Mouse (Mus musculus): Measurements from ENCODE around the gene Il6st. TPM values are rescaled to one million over a fixed set of nuclear protein-coding genes. Genes with fewer than 3 reads are reported as not detected.

The Il6st gene
- total RNA-seq, 2 experiments from 2014 or later: 80.3 to 91.4 TPM

DNA sequence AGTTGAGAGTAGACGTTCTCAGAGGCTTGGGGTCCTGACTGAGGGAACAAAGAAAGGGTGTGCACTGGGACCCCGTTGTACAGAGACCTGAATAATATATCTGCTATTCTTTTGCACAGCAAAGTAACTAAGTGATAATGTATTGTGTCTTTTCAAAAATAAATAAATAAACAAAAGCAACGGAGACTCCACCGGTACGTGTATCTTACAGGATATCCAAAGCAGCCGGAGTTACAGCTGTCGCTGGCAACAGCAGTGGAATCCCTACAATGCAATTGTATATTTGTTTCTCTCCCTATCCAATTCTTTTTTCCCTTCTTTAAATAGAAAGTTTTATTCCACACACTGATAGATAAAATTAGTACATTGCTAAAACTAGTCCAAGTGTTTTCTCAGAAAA lies 15.2 kb downstream of the Il6st start:
- DNase-seq (ENCODE audit: low spot score in 2 of 2): no peak

DNA sequence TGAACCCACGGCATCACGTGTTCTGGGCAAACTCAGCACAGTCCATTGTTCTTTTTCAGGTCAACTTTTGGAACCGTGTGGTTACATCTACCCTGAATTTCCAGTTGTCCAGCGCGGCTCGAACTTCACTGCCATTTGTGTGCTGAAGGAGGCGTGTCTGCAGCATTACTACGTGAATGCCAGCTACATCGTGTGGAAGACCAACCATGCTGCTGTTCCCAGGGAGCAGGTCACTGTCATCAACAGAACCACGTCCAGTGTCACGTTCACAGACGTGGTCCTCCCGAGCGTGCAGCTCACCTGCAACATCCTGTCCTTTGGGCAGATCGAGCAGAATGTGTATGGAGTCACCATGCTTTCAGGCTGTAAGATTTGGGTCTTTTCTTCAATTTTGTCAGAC lies 16.1 kb downstream of the Il6st start:
- DNase-seq (ENCODE audit: low spot score in 2 of 2): no peak

DNA sequence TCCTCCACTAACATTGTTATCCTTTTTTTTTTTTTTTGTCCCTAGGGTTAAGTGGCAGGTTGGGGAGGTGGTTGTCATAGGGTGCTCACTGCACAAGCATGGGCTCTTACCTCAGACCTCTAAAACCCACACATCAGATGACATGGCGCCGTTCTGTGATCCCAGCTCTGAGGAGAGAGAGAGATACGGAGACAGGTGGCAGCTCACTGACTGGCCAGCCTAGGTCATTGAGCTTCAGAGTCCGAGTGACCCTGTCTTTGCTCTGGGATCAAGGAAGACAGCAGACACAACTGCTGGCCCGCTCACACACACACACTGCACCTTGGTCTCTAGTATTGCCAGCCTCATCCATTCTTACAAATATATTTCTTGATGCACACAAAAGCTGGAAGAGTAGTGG lies 18.7 kb downstream of the Il6st start:
- no peak for DNase-seq (ENCODE audit: low spot score in 2 of 2)

DNA sequence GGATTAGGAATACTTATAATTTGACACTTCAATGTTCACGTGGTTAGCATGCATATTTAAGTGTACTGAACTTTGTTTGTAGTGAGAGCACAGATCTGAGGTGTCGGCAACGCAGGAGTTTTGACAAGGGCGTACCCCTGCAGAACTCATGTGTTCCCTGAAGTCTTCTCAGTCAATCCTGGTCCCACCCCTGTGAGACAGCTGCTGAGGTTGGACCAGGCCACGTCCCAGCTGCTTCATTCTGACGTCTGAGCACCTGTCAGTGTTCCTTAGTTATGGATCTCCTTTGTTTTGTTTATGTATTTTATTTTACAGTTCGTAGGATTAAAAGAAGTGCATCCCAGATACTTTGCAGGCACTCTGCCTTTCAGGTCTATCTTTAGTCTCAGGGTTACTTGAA lies 19.1 kb downstream of the Il6st start:
- no peak for DNase-seq (ENCODE audit: low spot score in 2 of 2)

DNA sequence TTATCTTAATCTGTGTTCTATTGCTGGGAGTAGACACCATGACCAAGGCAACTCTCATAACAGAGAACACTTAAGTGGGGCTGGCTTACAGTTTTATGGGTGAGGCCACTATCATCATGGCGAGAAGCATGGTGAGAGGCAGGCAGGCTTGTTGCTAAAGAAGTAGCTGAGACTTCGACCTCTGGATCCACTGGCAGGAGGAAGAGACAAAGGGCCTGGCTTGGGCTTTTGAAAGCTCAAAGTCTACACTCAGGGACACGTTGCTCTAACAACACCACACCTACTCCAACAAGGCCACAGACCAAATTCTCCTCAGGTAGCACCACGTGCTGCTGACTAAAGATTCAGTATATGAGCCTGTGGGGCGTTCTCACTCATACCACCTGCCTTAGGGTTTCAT lies 22.4 kb downstream of the Il6st start:
- no peak for DNase-seq (ENCODE audit: low spot score in 2 of 2)

DNA sequence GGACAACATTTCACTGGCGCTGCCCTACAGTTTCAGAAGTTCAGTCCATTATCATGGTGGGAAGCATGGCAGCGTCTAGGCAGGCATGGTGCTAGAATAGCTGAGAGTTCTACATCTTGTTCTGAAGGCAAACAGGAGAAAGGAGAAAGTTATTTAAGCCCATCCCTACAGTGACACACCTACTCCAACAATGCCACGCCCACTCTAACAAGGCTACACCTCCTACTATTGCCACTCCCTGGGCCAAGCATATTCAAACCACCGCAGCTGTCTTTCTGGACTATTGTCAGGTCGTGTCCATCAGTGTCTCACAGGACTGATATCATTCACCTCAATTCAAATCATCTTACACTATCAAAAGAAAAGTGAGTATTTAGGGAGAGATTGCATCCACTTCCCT lies 22.8 kb downstream of the Il6st start:
- DNase-seq (ENCODE audit: low spot score in 2 of 2): no peak

DNA sequence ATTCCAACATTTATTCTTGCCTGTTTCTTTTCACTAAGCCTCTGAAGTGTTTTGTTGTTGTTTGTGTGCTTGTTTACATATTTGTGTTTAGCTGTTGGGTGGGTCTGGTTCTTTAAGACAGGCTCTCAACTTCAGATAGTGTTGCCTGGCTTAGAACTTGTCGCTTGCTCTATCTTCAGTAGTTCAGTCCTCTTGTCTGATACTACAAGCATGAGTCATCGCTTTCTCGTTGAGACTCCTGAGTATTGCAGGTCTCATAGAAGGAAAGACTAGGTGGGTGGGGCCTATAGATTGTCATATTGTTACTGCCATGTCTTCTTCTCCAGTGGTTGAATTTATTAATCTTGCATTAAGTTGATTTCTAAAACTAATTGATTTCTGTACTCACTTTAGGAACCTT lies 26.2 kb downstream of the Il6st start:
- DNase-seq (ENCODE audit: low spot score in 2 of 2): no peak

DNA sequence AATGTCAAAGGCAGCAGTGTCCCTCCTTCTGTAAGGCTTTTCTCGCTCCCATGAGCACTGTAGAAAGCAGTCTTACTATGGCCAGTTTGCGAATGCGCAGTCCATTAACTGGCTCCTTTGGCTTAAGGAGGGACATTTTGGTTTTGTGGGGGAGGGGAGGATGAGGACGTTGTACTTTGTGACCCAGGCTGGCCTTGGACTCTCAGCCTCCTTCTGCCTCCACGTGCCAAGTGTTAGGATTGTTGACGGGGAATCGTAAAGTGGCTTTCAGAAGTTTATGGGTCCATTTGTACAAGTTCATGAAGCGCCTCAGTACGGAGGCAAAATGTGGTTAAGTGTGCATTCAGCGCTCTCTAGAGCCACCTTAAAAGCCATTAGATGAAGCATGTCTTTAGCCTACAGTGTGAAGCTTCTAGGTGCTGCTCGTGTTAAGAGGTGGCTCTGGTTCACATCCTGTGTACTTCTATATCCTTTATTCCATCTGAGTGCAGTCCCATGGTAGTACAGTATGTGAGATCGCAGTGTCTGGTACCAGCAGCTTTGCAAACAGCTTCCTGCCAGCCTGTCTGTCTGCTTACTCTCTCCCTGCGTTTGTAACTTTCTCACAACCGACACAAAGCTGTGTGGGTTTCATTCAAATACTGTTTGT lies 27.9 kb downstream of the Il6st start:
- no peak for DNase-seq (ENCODE audit: low spot score in 2 of 2)

DNA sequence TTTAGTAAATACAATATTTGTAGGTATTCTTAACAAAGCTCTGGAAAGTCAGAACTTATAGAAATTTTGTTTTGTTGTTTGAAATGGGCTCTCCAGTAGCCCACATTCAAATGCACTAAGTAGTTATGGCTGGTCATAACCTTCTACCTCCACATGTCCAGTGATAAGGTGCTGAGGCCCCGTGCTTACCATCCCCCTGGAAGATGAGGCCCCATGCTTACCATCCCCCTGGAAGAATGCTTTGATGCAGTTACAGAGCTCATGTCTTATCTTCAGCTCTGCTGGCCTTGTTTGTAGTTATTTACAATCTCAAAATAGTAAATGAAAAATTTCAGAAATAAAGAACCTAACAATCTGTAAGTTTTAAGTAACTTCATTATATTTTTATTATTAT lies 28.4 kb downstream of the Il6st start:
- DNase-seq (ENCODE audit: low spot score in 2 of 2): no peak

DNA sequence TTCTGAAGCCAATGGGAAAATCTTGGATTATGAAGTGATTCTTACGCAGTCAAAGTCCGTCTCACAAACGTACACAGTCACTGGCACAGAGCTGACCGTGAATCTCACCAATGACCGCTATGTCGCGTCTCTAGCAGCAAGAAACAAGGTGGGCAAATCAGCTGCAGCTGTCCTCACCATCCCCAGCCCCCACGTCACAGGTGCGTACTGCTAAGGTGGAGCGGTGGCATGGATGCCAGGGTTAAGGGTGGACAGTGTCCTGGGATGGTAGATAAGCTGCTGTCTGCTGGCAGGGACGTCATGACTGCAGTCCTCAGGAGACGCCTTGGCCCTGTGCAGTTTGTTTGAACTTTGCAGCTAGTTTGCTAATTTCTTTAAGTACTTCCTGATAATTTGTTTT lies 30.7 kb downstream of the Il6st start:
- DNase-seq (ENCODE audit: low spot score in 2 of 2): no peak

DNA sequence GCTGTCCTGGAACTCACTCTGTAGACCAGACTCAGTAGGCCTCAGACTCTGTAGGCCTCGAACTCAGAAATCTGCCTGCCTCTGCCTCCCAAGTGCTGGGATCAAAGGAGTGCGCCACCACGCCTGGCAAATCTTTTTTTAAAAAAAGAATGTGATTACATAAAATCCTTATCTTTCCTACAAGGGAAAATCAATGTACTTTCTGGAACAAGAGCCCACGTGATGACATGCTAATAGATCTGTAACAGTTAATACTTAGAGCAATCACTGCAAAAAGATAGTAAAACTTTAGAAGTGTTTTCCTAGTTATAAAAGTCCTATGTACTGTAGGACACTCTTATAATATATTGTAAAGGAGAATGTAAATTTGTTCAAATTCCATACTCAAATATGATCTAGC lies 36.2 kb downstream of the Il6st start:
- no peak for DNase-seq (ENCODE audit: low spot score in 2 of 2)

DNA sequence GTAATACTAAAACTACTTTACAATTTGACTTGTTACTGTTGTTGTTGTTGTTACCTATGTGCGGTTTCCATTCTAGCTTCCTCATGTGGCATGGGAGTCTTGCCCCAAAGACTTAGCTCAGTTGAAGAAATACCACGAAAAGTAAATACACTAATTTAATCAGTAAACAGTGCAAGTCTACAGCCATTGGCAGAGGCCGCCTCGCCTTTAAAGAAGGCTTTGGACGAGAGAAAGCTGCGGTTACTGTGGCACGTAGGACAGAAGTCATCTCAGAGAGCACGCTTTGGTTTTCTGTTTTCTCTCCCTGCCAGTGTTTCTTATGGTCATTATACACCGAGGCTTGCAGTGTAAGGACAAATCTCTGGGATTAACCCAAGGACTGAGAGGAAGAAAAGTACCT lies 36.6 kb downstream of the Il6st start:
- no peak for DNase-seq (ENCODE audit: low spot score in 2 of 2)

DNA sequence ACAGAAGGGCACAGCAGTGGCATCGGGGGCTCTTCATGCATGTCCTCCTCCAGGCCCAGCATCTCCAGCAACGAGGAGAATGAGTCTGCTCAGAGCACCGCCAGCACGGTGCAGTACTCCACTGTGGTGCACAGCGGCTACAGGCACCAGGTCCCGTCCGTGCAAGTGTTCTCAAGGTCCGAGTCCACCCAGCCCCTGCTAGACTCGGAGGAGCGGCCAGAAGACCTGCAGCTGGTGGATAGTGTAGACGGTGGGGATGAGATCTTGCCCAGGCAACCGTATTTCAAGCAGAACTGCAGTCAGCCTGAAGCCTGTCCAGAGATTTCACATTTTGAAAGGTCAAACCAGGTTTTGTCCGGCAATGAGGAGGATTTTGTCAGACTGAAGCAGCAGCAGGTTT lies 40.0 kb downstream of the Il6st start:
- DNase-seq (ENCODE audit: low spot score in 2 of 2): no peak

DNA sequence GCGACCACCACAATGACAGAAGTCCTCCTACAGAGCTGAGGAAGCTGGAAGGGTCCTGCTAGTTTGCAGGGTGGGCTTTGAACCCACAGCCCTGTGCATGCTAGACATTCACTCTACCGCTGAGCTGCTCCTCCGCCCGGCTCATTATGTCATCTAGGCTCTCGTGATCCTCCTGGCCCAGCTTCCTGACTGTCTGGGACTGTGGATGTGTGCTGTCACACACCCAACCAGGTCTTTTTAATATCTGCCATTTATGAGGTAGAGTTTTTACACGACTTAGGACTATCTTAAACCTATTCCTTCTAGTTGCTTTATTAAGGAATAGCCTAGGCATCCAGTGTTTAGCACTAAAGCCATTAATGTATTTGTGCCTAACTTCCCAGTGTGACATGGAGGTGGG lies 41.6 kb downstream of the Il6st start:
- no peak for DNase-seq (ENCODE audit: low spot score in 2 of 2)

DNA sequence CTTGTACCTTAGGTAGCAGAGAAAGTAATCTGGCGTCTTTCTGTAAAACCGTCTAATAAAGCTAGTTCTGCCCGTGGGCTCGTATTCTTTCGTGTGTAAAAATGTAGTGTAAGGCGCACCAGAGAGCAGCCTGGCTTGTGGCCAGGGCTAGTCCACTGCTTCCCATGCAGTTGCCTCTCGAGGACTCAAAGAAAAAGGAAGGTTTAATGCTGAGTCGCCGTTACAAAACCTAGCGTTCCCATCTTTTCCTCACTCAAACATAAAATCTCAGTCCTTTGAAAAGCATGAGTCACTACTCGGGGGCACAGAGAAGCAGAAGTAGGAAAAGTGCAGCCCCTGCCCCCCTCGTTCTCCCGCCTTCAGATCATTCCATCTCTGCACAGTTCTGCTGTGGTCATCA lies 42.9 kb downstream of the Il6st start:
- DNase-seq (ENCODE audit: low spot score in 2 of 2): no peak

DNA sequence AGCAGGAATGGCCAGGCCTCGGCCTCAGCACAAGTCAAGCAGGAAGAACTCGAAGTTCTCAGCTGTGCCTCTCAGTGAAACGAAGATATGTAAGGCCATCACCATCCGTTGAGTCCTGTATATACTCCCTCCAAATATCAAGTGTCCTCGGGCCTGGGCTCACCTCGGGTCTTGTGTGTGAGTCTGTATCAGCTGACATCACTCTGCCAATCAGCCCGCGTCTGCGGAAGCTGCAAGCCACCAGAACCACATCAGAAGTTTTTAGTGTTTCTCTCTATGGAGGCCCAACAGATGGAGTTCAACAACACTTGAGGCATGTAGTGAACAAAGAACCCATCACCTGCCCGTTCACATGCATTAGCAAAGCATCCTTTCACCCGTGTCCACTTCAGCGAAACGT lies 43.8 kb downstream of the Il6st start:
- no peak for DNase-seq (ENCODE audit: low spot score in 2 of 2)

DNA sequence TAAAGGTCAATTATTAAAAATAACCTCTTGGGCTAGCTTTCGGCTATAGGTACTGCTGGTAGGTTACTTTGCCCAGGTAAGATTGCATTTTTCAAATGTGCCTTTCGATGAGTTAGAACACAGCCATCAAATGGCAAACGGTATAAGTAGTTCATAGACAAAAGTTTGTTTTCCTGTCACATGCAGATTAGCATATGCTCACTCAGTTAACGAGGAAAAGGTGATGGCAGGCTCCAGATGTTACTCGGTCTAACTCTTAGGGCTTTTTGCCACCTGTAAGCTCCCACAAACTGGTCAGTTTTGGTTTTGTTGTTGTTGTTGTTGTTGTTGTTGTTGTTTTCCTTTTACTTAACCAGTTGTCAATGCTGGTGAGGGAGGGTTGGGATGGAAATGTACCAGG lies 44.6 kb downstream of the Il6st start:
- DNase-seq (ENCODE audit: low spot score in 2 of 2): no peak

DNA sequence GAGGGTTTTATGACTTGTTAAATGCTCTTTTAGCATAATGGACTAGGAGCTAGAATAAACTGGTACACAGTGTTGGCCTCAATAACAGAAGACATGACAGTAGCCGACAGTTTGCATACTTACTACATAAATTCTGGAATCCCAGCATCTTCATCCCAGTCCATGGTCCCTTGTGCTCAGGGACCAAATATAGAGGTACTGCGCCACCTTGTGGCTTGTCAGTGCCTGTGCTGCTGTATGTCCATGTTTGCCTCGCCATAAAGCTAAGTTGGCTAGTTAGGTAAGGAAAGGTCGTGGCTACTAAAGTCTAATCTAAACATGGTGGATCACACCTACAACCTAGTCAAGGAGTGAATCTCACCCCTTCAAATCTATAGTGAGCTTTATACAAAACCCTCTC lies 45.6 kb downstream of the Il6st start:
- peak; percentile 55 to 57 for DNase-seq (ENCODE audit: low spot score in 2 of 2)

DNA sequence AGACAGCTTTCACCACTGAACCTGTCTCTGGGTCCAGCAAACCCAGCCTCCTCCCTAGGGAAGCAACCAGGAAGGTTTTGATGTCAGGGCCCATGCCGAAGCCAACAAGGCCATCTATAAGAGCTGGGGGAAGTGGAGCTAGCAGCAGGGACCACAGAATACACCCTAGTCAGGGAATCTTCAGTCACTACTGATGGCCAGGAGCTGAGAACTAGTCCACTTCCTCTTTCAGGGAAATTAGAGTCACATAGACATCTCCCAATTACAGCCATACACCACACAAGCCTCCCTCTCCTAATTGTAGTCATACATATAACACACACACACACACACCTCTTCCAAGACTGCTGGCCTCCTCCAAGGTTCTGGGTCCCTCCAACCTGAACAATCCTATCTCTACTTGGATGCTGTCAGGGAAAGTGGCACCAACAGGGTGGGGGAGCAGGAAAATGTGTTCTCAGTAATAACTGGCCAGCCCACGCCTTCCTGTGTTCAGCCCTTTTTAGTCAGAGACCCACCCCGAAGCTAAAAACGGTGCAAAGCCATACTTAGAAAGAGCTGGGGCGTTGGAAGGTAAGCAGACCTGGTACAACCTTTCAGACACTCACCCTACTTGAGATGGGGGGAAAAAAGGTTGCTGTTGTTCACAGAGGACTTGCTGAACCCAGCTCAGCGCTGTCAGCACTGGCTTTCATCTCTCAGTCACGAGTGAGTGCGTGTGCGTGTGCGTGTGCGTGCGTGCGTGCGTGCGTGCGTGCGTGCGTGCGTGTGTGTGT lies 46.8 kb downstream of the Il6st start:
- no peak for DNase-seq (ENCODE audit: low spot score in 2 of 2)

DNA sequence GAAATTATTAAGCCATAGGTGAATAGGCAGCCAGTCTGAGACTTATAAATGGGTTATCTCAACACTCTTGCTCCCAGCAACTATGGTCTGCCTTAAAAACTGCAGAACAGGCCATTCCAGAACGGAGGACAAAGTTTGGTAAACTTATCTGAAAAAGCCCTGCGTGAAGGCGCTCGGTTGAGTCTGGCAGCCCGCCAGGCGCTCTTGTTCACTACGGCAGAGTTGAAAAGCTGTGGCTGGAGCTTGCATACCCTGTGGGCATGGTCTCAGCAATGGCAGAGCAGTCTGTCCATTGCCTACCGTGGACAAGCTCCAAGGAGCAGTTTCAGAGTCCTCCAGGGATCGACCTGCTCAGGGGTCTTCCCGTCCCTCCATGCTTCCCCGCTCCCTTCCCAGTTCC lies 47.4 kb downstream of the Il6st start:
- peak in 1 of 2 experiments; percentile 15 for DNase-seq (ENCODE audit: low spot score in 2 of 2)

DNA sequence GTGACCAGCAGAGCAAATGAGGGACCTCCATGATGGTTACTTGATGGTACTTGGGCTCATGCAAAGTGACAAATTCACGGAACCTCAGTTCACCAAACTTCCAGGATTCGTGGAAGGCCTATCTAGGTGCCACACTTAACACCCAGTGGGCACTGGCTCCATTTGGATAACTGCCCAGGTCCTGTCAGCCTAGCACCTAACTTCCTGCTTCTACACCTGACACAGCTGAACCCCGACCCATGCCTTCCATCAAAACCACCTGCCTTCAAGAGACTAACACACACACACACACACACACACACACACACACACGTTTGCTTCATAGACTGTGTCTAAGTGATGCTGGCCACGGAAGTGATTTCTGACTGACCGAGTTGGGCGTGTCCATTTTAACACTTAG lies 47.9 kb downstream of the Il6st start:
- DNase-seq (ENCODE audit: low spot score in 2 of 2): no peak

DNA sequence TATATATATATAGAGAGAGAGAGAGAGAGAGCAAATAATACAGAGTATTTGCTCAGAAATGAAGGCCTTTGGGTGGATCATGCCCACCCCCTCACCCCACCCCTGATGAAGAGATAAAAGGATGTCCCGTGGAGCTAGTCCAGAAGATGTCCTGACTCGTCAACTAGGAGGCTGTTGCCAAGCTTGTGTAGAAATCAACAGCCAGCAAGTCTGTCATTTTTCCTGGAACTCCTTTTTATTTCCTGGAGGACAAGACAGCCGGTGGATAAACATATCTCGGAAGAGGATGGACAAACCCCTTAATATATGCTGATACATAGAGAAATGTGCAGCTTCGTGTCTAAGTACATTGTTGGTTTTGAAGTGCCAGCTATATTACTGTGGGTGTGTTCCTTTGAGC lies 49.0 kb downstream of the Il6st start:
- DNase-seq (ENCODE audit: low spot score in 2 of 2): no peak

DNA sequence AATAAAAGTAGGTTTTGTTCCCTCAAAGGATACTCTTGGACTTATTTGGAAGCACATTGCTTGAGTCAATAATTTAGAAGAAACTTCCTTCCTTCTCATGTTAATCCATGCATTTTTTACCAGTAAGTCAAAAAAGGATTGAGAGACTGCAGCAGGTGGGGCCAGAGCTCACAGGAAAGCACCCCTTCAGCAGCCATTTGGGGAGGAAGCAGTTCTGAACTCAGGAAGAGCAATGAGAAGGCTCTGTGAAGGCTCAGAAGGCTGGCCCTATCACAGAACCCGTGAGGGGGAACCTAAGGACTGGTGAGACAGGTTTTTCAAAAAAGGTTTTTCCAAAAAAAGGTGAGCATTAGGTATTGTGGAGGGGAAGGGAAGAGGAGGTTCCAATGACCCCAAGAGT lies 50.7 kb downstream of the Il6st start:
- no peak for DNase-seq (ENCODE audit: low spot score in 2 of 2)
